Mouse (Mus musculus) lung, embryonic 15.5 days (tissue): ENCODE data around the gene Fnbp1. TPM values are rescaled to one million over a fixed set of nuclear protein-coding genes. Genes with fewer than 3 reads are reported as not detected.

Experiments
- ATAC-seq: fragments of 200-750 bp; cut with Nextera tagmentation; 2 replicates; pipeline ENCODE4 v1.8.0; 2017; ENCODE audit warnings: moderate number of reproducible peaks, borderline replicate concordance; ENCODE audit not compliant: low FRiP score, low TSS enrichment; ENCODE audit errors: extremely low read depth
- H3K27ac ChIP-seq: fragments of 300-500 bp; sonication (generic); 2 replicates; pipeline ENCODE4 v1.5.1; 2015; ENCODE audit warnings: moderate library complexity, mild to moderate bottlenecking, inconsistent platforms
- H3K27me3 ChIP-seq: fragments of 300-500 bp; sonication (generic); 2 replicates; pipeline ENCODE4 v1.6.1; 2015; ENCODE audit warnings: inconsistent platforms
- H3K36me3 ChIP-seq: fragments of 300-500 bp; sonication (generic); 2 replicates; pipeline ENCODE4 v1.6.1; 2015; ENCODE audit warnings: inconsistent platforms
- H3K4me1 ChIP-seq: fragments of 300-500 bp; sonication (generic); 2 replicates; pipeline ENCODE4 v1.6.1; 2015; ENCODE audit warnings: inconsistent platforms
- H3K4me2 ChIP-seq: fragments of 300-500 bp; sonication (generic); 2 replicates; pipeline ENCODE4 v1.6.1; 2015; ENCODE audit warnings: inconsistent platforms, mild to moderate bottlenecking, moderate library complexity
- H3K4me3 ChIP-seq: fragments of 300-500 bp; sonication (generic); 2 replicates; pipeline ENCODE4 v1.5.1; 2015; ENCODE audit warnings: mild to moderate bottlenecking, inconsistent platforms
- H3K9ac ChIP-seq: fragments of 300-500 bp; sonication (generic); 2 replicates; pipeline ENCODE4 v1.6.1; 2015; ENCODE audit warnings: inconsistent platforms
- H3K9me3 ChIP-seq: fragments of 300-500 bp; sonication (generic); 2 replicates; pipeline ENCODE4 v1.6.1; 2016; ENCODE audit warnings: inconsistent platforms
- WGBS: fragments of 180-500 bp; shearing (Covaris S2); methylation state at CpG from one replicate; pipeline ENCODE4 v1.1.7; 2015; 5-methylcytosine and 5-hydroxymethylcytosine counted together
- polyA plus RNA-seq: library from polyadenylated mRNA; unstranded; fragments of >200 nt; fragmentation: Nextera tagmentation; extraction: Ambion mirVana; gene quantifications from 2 replicates; pipeline ENCODE4 v1.2.1, GENCODE M21; 2015

Gene Fnbp1
- polyA plus RNA-seq, 1 experiment from 2014 or later = 17.7 TPM

DNA sequence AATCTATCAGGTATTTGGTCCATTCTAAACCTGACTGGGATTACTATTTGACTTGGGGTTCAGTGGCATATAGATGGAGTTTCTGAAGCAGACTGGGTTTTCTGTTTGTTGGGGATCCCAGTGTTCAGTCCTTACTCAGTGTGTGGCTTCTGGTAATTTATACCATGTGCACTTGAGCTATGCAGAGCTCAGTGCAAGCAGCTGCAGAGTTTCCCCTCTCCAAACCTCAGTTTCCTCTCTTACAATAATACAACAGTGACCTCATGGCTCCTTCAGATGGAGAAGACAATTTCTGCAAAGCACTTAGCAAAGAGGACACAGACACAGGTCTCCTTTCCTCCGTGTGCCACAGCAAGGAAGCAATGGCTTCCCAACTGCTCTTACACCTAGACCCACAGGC lies 3.1 kb upstream of the Fnbp1 start:
- H3K4me3 ChIP-seq = no peak overlapping the region
- no peak overlapping the region for H3K27ac ChIP-seq
- H3K36me3 ChIP-seq = peaks cover 13% of the 10 kb centered on the region; the same call in 1 of the 2 replicates
- H3K9ac ChIP-seq = no peak overlapping the region
- no peak overlapping the region for H3K4me2 ChIP-seq
- 76% methylated on average over 1 of the region's 1 CpGs for WGBS
- no peak for ATAC-seq
- H3K4me1 ChIP-seq = peaks cover 26% of the 10 kb centered on the region; the same call in 1 of the 2 replicates
- H3K9me3 ChIP-seq = no peaks in the 10 kb centered on the region
- no peaks in the 10 kb centered on the region for H3K27me3 ChIP-seq

DNA sequence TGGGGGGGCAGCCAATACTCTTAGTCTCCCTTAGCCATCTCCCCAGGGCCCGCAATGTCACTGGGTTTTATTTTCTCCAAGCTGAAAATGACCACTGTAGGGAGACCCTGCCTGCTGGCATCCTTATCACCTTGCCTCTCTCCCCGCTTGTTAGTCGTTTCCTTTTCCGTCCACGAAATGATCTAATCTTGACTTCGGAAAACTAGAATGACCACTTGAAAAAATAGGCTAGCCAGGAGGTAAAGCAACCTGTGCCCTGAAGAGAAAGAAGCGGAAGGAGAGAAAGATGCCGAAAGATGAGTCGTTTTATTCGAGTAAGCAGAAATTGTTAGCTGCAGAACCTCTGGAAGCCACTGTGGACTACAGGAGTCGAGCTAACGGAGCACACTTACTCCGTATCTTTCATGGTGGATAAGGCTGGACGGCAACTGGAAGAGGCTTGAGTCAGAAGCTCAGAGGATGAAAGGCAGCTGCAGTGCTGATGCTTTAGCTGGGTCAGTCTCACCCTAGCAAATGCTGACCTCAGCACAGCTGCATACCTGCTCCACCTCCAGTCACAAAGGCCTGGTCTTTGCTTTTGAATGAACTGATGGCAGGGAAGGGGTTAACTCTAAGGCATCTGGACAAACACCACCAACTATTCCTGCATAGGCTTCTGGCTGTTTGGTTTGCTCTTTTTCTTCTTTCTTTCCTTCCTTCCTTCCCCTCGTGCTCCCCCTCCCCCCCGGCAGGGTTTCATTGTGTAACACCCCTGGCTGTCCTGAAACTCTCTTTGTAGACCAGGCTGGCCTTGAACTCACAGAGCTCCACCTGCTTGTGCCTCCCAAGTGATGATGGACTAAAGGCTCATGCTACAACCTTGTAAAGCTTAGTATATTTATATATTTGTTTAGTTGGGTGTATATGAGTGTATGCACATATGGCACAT lies 2.2 kb upstream of the Fnbp1 start:
- 67% methylated on average over 16 of the region's 16 CpGs for whole genome bisulfite sequencing
- no peak overlapping the region for H3K4me3 ChIP-seq

DNA sequence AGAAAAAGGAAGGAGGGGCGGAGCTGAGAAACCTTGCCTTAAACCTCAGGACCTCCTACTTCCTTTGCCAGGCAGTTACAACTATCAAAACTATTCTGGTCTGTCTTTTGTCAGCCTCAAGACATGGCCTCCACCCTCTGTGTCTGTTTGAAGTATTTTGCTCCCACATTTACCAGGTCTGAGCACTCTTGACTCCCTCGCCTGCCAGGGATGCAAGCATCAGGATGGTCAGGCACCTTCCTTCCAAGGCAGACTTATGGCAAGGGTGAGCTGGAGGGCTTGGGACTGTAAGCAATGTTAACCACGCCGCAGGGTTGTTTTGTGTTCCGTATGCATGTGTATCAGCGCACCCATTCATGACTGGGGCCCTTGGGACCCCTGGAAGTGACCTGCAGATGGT lies 1.5 kb upstream of the Fnbp1 start:
- ATAC-seq = no peak
- no peaks in the 10 kb centered on the region for H3K27me3 ChIP-seq
- H3K27ac ChIP-seq = no peak overlapping the region
- peaks cover 27% of the 10 kb centered on the region; the same call in 1 of the 2 replicates for H3K4me1 ChIP-seq
- no peak overlapping the region for H3K4me2 ChIP-seq
- H3K36me3 ChIP-seq = peaks cover 9% of the 10 kb centered on the region; the same call in 1 of the 2 replicates
- no peaks in the 10 kb centered on the region for H3K9me3 ChIP-seq
- no peak overlapping the region for H3K4me3 ChIP-seq
- H3K9ac ChIP-seq = no peak overlapping the region
- 72% methylated on average over 6 of the region's 6 CpGs for WGBS

More for the DNA sequence above, 2.2 kb upstream of the Fnbp1 start:
- H3K4me1 ChIP-seq = peaks cover 27% of the 10 kb centered on the region; the same call in 1 of the 2 replicates
- H3K4me2 ChIP-seq = no peak overlapping the region
- no peak overlapping the region for H3K27ac ChIP-seq
- H3K9me3 ChIP-seq = no peaks in the 10 kb centered on the region
- H3K36me3 ChIP-seq = peaks cover 9% of the 10 kb centered on the region; the same call in 1 of the 2 replicates
- ATAC-seq = no peak
- H3K9ac ChIP-seq = no peak overlapping the region
- no peaks in the 10 kb centered on the region for H3K27me3 ChIP-seq

DNA sequence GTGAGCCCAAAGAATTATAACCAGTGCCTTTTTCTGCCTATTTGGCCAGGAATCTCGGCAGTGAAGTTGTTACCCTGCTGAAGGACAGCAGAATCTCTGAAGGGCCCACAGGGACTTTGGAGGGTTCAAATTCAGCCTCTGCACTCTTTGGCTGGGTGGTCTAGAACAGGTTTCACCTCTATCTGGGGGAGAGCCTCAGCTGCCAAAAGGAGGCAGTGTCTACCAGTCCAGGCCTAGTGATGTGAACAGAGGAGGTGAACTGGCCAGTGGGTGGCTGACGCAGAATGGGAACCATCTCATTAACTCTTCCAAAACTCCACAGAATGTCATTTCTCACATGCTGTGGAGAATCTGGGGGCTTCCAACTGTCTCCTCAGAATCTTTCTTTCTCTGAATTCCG lies 697 bp upstream of the Fnbp1 start:
- Histone ChIP-seq H3K4me3 (peak overlapping the region; percentile 96), H3K36me3 (peaks cover 5% of the 10 kb centered on the region; the same call in 1 of the 2 replicates), H3K9me3 (no peaks in the 10 kb centered on the region), H3K27me3 (no peaks in the 10 kb centered on the region), H3K4me1 (peaks cover 27% of the 10 kb centered on the region; the same call in 1 of the 2 replicates), H3K9ac (peak overlapping the region; percentile 94), H3K27ac (no peak overlapping the region), H3K4me2 (peak overlapping the region; percentile 90)
- ATAC-seq = no peak
- 25% methylated on average over 3 of the region's 3 CpGs for WGBS

DNA sequence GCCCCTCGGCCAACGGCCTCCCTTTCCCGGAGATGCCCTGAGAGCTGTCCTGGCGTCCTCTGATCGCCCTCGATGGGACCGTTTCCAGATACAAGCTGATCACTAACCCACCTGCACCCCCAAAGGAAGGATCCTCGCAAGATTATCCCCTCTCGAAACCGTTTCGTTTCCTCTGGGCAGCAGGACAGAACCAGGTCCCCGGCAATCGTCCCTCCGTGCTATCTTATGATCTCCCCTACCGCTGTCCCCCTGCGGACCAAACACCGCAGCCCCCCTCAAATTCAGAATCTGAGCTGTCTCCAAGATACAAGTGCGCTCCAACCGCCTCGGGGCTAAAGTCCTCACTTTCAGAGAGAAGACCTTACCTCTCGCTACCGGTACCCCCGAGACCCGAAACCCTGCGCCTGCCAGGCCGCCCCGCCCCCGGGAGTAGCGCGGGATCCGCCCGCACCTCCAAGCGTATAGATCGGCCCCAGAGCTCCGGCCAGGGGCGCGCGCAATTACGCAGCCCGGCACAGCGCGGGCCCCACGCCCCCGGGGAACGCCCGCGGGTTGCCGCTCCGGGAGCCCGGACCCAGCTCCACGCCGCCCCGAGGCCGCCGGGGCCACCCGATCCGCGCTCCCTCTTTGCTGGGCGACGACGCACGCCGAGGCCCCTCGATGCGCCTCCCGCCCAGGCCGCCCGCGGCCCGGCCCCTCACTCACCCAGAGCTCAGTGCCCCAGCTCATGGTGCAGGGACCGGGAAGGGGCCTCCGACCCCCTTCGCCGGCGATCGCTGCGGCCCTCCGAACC lies 538 bp downstream of the Fnbp1 start:
- under 1% methylated on average over 64 of the region's 78 CpGs for WGBS
- H3K4me3 ChIP-seq = peak overlapping the region; percentile 96
- H3K27ac ChIP-seq = peak overlapping the region; percentile 80
- no peaks in the 10 kb centered on the region for H3K9me3 ChIP-seq
- no peaks in the 10 kb centered on the region for H3K27me3 ChIP-seq
- ATAC-seq = peak; percentile 63
- peak overlapping the region; percentile 94 for H3K9ac ChIP-seq
- peak overlapping the region; percentile 90 for H3K4me2 ChIP-seq
- H3K36me3 ChIP-seq = no peaks in the 10 kb centered on the region
- H3K4me1 ChIP-seq = peaks cover 32% of the 10 kb centered on the region; the same call in 1 of the 2 replicates

DNA sequence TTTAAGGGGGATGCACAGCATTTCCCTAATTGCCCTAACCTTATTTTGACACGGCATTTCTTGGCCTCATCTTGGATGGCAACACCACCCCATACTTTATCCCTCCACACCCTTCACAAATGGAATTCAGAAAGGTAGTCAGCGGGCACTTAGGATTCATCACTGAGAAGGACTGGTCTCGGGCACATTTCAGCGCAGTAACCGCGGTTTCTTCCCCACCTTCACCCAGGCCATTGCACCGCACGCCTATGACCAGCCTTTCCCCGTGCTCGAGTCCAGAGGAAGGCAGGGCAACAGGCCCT lies 1.1 kb downstream of the Fnbp1 start:
- peak overlapping the region; percentile 94 for H3K9ac ChIP-seq
- H3K27ac ChIP-seq = no peak overlapping the region
- no peak for ATAC-seq
- peaks cover 32% of the 10 kb centered on the region; the same call in 1 of the 2 replicates for H3K4me1 ChIP-seq
- H3K4me2 ChIP-seq = peak overlapping the region; percentile 90
- H3K4me3 ChIP-seq = peak overlapping the region; percentile 96
- no peaks in the 10 kb centered on the region for H3K27me3 ChIP-seq
- 4% methylated on average over 10 of the region's 10 CpGs for WGBS
- H3K36me3 ChIP-seq = no peaks in the 10 kb centered on the region
- no peaks in the 10 kb centered on the region for H3K9me3 ChIP-seq

DNA sequence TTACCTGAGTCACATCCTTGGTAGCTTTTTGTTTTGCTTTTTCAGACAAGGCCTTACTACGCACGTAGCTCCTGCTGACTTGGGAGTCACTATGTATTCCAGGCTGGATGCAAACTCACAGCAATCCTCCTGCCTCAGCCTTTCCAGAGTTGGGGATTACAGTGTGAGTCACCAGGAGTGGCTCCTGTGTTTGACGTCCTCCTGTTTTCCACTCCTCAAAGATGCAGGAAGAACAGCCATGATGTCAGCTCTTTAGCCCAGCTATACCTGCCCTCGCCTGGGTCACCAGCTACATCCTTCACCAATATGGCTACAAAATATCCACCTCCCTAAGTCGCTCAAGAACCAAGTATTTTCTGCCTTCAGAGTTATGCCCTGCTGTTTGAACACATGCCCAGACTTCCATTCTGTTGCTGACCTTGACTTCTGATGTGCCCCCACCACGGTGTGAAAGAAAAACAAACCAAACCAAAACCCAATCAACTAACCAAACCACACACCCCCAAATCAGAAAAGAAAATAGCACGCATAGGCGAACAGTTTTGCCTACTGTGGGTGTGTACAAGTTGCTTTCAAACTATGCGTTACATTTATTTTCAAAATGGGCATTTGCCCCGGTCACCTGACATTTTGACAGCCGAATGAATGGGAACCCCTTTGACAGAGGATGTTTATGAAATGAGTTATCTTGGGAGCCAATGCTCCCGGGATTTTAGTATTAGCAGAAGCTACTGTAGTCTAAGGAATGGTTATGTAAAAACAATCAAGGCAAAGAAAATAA lies 1.6 kb downstream of the Fnbp1 start:
- no peak for ATAC-seq
- 64% methylated on average over 12 of the region's 12 CpGs for WGBS
- Histone ChIP-seq H3K36me3 (no peaks in the 10 kb centered on the region), H3K4me1 (peaks cover 36% of the 10 kb centered on the region; the same call in 1 of the 2 replicates), H3K9ac (no peak overlapping the region), H3K27ac (no peak overlapping the region), H3K9me3 (no peaks in the 10 kb centered on the region), H3K27me3 (no peaks in the 10 kb centered on the region), H3K4me3 (peak overlapping the region; percentile 96), H3K4me2 (peak overlapping the region; percentile 90)

DNA sequence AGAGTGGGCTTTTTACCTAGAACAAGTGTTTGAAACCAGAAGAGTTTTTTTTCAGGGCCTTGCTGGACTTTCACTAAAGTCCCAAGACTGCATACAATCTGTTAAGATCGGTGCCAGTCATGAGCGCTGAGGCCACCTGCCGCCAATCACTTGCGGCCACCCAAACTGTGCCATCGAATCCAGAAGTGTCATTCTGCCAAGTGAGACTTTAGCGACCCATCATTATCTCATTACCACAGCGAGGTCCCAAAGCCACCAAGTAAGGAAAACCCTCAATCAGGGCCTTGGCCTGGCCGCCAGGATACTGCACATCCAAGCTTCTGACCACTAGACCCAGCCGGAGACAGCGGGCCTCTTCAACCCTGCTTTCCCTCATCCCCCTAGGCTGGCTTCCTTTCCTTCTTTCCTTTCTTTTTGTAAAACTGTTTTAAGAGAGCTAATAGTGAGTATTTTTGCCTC lies 2.6 kb downstream of the Fnbp1 start:
- Histone ChIP-seq H3K9ac (no peak overlapping the region), H3K27ac (no peak overlapping the region), H3K27me3 (no peaks in the 10 kb centered on the region), H3K4me1 (peaks cover 36% of the 10 kb centered on the region; the same call in 1 of the 2 replicates), H3K36me3 (no peaks in the 10 kb centered on the region), H3K4me2 (no peak overlapping the region), H3K4me3 (no peak overlapping the region), H3K9me3 (no peaks in the 10 kb centered on the region)
- ATAC-seq = no peak
- 86% methylated on average over 10 of the region's 10 CpGs for WGBS

DNA sequence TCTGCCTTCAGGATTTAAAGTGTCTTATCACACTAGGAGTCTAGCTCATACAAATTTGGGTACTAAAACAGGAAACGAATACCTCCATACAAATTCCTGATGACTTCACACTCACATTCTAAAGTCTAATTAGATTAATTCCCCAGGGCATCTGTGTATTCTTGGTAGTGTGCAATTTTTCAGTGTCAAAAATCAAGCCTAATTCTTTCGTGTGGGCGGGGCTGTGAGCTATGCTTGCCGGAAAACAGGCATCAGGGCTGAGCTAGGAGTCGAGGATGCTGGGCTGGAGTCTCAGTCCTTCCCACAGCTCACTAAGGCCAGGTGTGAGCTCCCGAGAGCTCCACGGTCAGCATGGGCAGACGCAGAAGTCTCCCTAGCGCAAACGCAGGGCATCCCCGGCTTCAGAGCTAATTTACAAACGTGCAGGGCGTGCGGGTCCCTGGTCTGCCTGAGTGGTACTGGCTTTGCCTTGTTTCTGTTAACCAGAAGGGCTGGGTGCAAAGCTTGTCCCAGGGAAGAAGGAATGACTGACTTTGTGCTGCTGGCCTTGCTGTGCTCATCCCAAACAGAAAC lies 4.7 kb downstream of the Fnbp1 start:
- ATAC-seq = no peak
- Histone ChIP-seq H3K4me2 (no peak overlapping the region), H3K4me1 (peaks cover 29% of the 10 kb centered on the region; the same call in 1 of the 2 replicates), H3K36me3 (no peaks in the 10 kb centered on the region), H3K9ac (no peak overlapping the region), H3K9me3 (no peaks in the 10 kb centered on the region), H3K4me3 (no peak overlapping the region), H3K27ac (no peak overlapping the region), H3K27me3 (no peaks in the 10 kb centered on the region)
- WGBS = 70% methylated on average over 14 of the region's 14 CpGs

DNA sequence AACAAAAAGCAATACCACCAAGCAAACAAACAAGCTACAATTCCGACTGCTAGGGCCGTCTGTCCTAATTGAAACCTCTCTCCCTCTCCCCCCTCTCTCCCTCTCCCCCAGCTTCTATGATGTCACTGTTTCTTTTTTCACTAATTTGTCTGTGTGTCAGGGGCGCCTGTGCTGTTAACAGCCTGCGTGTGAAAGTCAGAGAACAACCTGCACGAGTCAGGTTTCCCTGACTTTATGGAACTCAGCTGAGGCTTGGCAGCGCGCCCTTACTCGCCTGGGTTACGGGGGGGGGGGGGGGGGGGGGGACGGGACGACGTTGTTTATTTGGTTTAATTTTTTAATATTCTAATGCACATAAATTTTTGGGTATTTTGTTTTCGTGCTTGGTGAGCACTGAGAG lies 5.5 kb downstream of the Fnbp1 start:
- H3K9ac ChIP-seq = no peak overlapping the region

DNA sequence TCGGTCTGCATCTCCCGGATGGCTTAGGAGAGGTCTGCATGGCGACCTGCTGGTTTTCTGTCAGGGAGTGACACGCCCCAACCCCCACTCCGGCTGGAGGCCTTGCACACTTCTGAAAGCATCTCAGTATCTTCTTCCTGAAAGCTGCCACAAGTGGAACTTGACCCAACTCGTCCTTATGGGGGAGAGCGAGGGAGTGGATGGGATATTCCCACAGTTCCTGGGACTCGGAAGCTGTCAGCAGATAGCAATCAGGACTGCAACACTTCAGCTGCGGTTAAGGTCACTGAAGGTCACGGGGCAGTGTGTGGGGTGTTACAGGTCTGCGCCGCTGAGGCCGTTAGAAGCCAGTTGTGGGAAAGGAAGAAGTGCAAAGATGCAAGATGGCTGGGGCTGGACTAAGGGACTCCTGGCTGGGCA lies 6.3 kb downstream of the Fnbp1 start:
- Histone ChIP-seq H3K9ac (no peak overlapping the region), H3K4me1 (peaks cover 38% of the 10 kb centered on the region), H3K36me3 (no peaks in the 10 kb centered on the region), H3K9me3 (no peaks in the 10 kb centered on the region), H3K4me3 (no peak overlapping the region), H3K4me2 (no peak overlapping the region), H3K27ac (no peak overlapping the region), H3K27me3 (no peaks in the 10 kb centered on the region)
- ATAC-seq = no peak
- WGBS = 47% methylated on average over 13 of the region's 13 CpGs

More for the DNA sequence above, 5.5 kb downstream of the Fnbp1 start:
- no peak overlapping the region for H3K4me2 ChIP-seq
- H3K27ac ChIP-seq = no peak overlapping the region
- no peak overlapping the region for H3K4me3 ChIP-seq
- no peaks in the 10 kb centered on the region for H3K36me3 ChIP-seq
- peaks cover 35% of the 10 kb centered on the region for H3K4me1 ChIP-seq
- H3K27me3 ChIP-seq = no peaks in the 10 kb centered on the region
- H3K9me3 ChIP-seq = no peaks in the 10 kb centered on the region
- WGBS = 32% methylated on average over 13 of the region's 13 CpGs
- no peak for ATAC-seq
